Mouse (Mus musculus): ENCODE data around the gene Castor2. TPM values are rescaled to one million over a fixed set of nuclear protein-coding genes. Genes with fewer than 3 reads are reported as not detected.

Gene Castor2
- total RNA-seq, 4 experiments from 2014 or later, result 41.7 to 54.5 (median 50.6) TPM

Other genes starting within 250 kb of the Castor2 start
- 10 to 100 TPM; 22.4 to 33.0 (median 28.5) TPM for gene Rcc1l, start 77.1 kb downstream of the Castor2 start, total RNA-seq (2022)
- 1 to 10 TPM; 6.9 to 8.1 (median 7.2) TPM for gene Gtf2ird2, start 84.3 kb downstream of the Castor2 start, total RNA-seq (2022)
- gene Ncf1, start 129.9 kb downstream of the Castor2 start, total RNA-seq (2022), result 1 to 10 TPM in 2 of 4 experiments, under 1 TPM in 2; 0.65 to 1.5 (median 0.94) TPM
- gene Gtf2i, start 215.0 kb downstream of the Castor2 start, total RNA-seq (2022), result 100 to 1,000 TPM; 109 to 119 (median 112) TPM